Comparison of ENCODE assay signal across 15 mouse cellular contexts in the genomic region with DNA sequence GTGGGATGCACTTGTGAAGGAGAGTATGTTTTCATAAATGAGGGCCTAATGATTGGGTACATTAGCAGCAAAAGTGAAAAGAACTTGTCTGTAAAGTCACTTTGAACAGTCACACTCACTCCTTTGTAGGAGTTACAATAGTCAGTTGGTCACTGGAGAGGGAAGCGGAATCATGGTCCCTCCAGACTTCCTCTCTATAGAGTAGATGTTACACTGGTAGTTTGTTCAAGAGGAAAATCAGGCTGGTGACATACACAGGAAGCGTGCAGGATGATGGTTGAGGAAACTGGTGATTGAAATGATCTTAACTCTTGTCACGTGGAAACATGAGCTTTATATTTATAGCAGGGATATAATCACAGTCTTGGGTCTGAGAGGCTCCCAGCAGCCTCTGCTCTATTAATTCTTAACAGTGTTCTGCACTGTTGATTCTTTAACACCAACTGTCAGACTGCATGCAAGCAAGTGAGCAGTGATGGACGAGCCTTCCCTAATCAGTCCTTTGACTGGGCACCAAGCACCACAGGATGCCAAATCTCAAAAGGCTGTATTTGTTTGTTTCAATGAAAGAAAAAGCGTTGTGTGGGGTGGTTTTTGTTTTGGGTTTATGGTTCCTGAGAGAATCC. TPM values are rescaled to one million over a fixed set of nuclear protein-coding genes. Genes with fewer than 3 reads are reported as not detected.
DNase-seq lines count a peak whose midpoint lies in the region; ATAC-seq and TF ChIP-seq lines count a peak whose summit lies in the region.
"Had no signal": no experiment of that assay in that cellular context is flagged by ENCODE, and none has a peak within 500 bp of the region (broad histone marks: within the 10 kb centered on the region; RNA-seq: fewer than 3 reads in every experiment).

No protein-coding gene starts in this region.

- H3K27ac ChIP-seq in hindbrain, embryonic 10.5 days = 0 out of 2 replicates have a peak overlapping the region, but pooled peaks have one; percentile 8
- H3K27ac ChIP-seq in hindbrain, postnatal 0 days = no peak overlapping the region
- no peak overlapping the region for H3K27ac ChIP-seq in midbrain, embryonic 11.5 days (ENCODE audit: low read depth, low read length)
- H3K27ac ChIP-seq in midbrain, embryonic 16.5 days (ENCODE audit: low read length) = no peak overlapping the region
- no peak overlapping the region for H3K27ac ChIP-seq in neural tube, embryonic 14.5 days (ENCODE audit: low read depth, low read length)
- H3K27ac ChIP-seq: forebrain, embryonic 10.5 days; limb, embryonic 13.5 days had no signal

- no peaks in the 10 kb centered on the region for H3K9me3 ChIP-seq in hindbrain, embryonic 10.5 days
- H3K9me3 ChIP-seq in hindbrain, postnatal 0 days (ENCODE audit: low read length) = no peaks in the 10 kb centered on the region
- H3K9me3 ChIP-seq in midbrain, embryonic 11.5 days (ENCODE audit: control insufficient read depth, low read length) = no peaks in the 10 kb centered on the region
- no peaks in the 10 kb centered on the region for H3K9me3 ChIP-seq in midbrain, embryonic 16.5 days (replicated peaks; ENCODE audit: control insufficient read depth, low read length, poor library complexity, severe bottlenecking)
- no peaks in the 10 kb centered on the region for H3K9me3 ChIP-seq in neural tube, embryonic 14.5 days (ENCODE audit: control insufficient read depth, low read length)
- H3K9me3 ChIP-seq: forebrain, embryonic 10.5 days; G1E; limb, embryonic 13.5 days had no signal

- no peak overlapping the region for H3K4me3 ChIP-seq in hindbrain, embryonic 10.5 days
- H3K4me3 ChIP-seq in hindbrain, postnatal 0 days (ENCODE audit: low read length) = no peak overlapping the region
- no peak overlapping the region for H3K4me3 ChIP-seq in midbrain, embryonic 11.5 days (ENCODE audit: low read depth, low read length)
- H3K4me3 ChIP-seq in midbrain, embryonic 16.5 days (ENCODE audit: low read depth, low read length) = no peak overlapping the region
- H3K4me3 ChIP-seq in neural tube, embryonic 14.5 days (ENCODE audit: low read depth, low read length) = no peak overlapping the region
- H3K4me3 ChIP-seq: forebrain, embryonic 10.5 days; limb, embryonic 13.5 days had no signal

- H3K36me3 ChIP-seq in hindbrain, embryonic 10.5 days = peaks cover 49% of the 10 kb centered on the region
- H3K36me3 ChIP-seq in hindbrain, postnatal 0 days (ENCODE audit: insufficient read depth, low read length) = peaks cover 34% of the 10 kb centered on the region
- H3K36me3 ChIP-seq in midbrain, embryonic 11.5 days (ENCODE audit: control insufficient read depth, insufficient read depth, low read length) = no peaks in the 10 kb centered on the region
- H3K36me3 ChIP-seq in midbrain, embryonic 16.5 days (ENCODE audit: control insufficient read depth, insufficient read depth, low read length) = peaks cover 34% of the 10 kb centered on the region
- H3K36me3 ChIP-seq in neural tube, embryonic 14.5 days (ENCODE audit: control insufficient read depth, insufficient read depth, low read length) = peaks cover 28% of the 10 kb centered on the region; the same call in 1 of the 2 replicates

- no peak overlapping the region for H3K9ac ChIP-seq in hindbrain, postnatal 0 days (replicated peaks; ENCODE audit: low read length)
- no peak overlapping the region for H3K9ac ChIP-seq in midbrain, embryonic 11.5 days (ENCODE audit: low read length)
- no peak overlapping the region for H3K9ac ChIP-seq in midbrain, embryonic 16.5 days (ENCODE audit: low read depth, low read length)
- no peak overlapping the region for H3K9ac ChIP-seq in neural tube, embryonic 14.5 days (replicated peaks; ENCODE audit: low read depth, low read length)
- H3K9ac ChIP-seq: limb, embryonic 13.5 days had no signal

- no peak for TF ChIP-seq CTCF in hindbrain, postnatal 0 days (IDR thresholded peaks at IDR 0.05; ENCODE audit: low read depth)

- no peak overlapping the region for H3K4me2 ChIP-seq in hindbrain, postnatal 0 days (ENCODE audit: low read depth, low read length)
- H3K4me2 ChIP-seq in midbrain, embryonic 11.5 days = no peak overlapping the region
- no peak overlapping the region for H3K4me2 ChIP-seq in midbrain, embryonic 16.5 days (ENCODE audit: low read length)
- H3K4me2 ChIP-seq in neural tube, embryonic 14.5 days (ENCODE audit: low read depth, low read length) = no peak overlapping the region
- H3K4me2 ChIP-seq: limb, embryonic 13.5 days had no signal

- H3K4me1 ChIP-seq in hindbrain, embryonic 10.5 days (replicated peaks) = peaks cover 10% of the 10 kb centered on the region
- no peaks in the 10 kb centered on the region for H3K4me1 ChIP-seq in hindbrain, postnatal 0 days (ENCODE audit: insufficient read depth, low read length)
- peaks cover 11% of the 10 kb centered on the region; the same call in 1 of the 2 replicates for H3K4me1 ChIP-seq in midbrain, embryonic 11.5 days (ENCODE audit: control insufficient read depth, insufficient read depth, low read length)
- no peaks in the 10 kb centered on the region for H3K4me1 ChIP-seq in midbrain, embryonic 16.5 days (ENCODE audit: control insufficient read depth, insufficient read depth, low read length)
- H3K4me1 ChIP-seq in neural tube, embryonic 14.5 days (ENCODE audit: control insufficient read depth, insufficient read depth, low read length) = no peaks in the 10 kb centered on the region
- H3K4me1 ChIP-seq: limb, embryonic 13.5 days had no signal

- 45% methylated on average over 5 of the region's 5 CpGs for WGBS in hindbrain, embryonic 10.5 days
- 28% methylated on average over 5 of the region's 5 CpGs for WGBS in hindbrain, postnatal 0 days
- 28% methylated on average over 5 of the region's 5 CpGs for WGBS in midbrain, embryonic 11.5 days
- 32% methylated on average over 5 of the region's 5 CpGs for WGBS in midbrain, embryonic 16.5 days
- WGBS in neural tube, embryonic 14.5 days = 21% methylated on average over 5 of the region's 5 CpGs

- ATAC-seq in hindbrain, postnatal 0 days = no peak
- peak; percentile 75 for ATAC-seq in midbrain, embryonic 11.5 days (ENCODE audit: low FRiP score)
- ATAC-seq in midbrain, embryonic 16.5 days = no peak
- ATAC-seq in neural tube, embryonic 14.5 days (ENCODE audit: low read depth) = peak; percentile 79; the same call in 1 of the 2 replicates
- ATAC-seq: activated CD4-positive, CD25-positive, alpha-beta regulatory T cell, adult 4 months had no signal

- peak; percentile 45 for DNase-seq in embryo, embryonic 10 days (ENCODE audit: low spot score)
- DNase-seq in embryo, embryonic 9.5 days (ENCODE audit: extremely low spot score) = no peak
- peak; percentile 17 for DNase-seq in hindbrain, embryonic 10.5 days (ENCODE audit: low spot score)
- DNase-seq in hindbrain, postnatal 0 days (ENCODE audit: low spot score) = no peak
- no peak for DNase-seq in midbrain, embryonic 11.5 days (ENCODE audit: low spot score, missing footprints)
- DNase-seq in left cerebral cortex, adult 8-10 months (ENCODE audit: low spot score in 2 of 2) = no peak
- DNase-seq: gastrocnemius, postnatal 14 days; kidney, adult 11 months; right cerebral cortex, postnatal 4 days had no signal

- H3K27me3 ChIP-seq in hindbrain, embryonic 10.5 days (ENCODE audit: insufficient read depth, poor library complexity, severe bottlenecking) = no peaks in the 10 kb centered on the region
- no peaks in the 10 kb centered on the region for H3K27me3 ChIP-seq in hindbrain, postnatal 0 days (ENCODE audit: insufficient read depth, low read length)
- no peaks in the 10 kb centered on the region for H3K27me3 ChIP-seq in midbrain, embryonic 11.5 days (ENCODE audit: control insufficient read depth, insufficient read depth, low read length)
- H3K27me3 ChIP-seq in midbrain, embryonic 16.5 days (ENCODE audit: control insufficient read depth, insufficient read depth, low read depth, low read length) = no peaks in the 10 kb centered on the region
- H3K27me3 ChIP-seq in neural tube, embryonic 14.5 days (ENCODE audit: control insufficient read depth, insufficient read depth, low read length) = no peaks in the 10 kb centered on the region
- H3K27me3 ChIP-seq: limb, embryonic 13.5 days had no signal

RNA-seq across cellular contexts. Expression of gene Bbs10, which starts 24.9 kb away (rescaled TPM):
- 5.4 and 6.9 TPM in 2 replicates for polyA plus RNA-seq in hindbrain, embryonic 10.5 days (2016; fragmentation: Nextera tagmentation; extraction: Ambion mirVana)
- total RNA-seq in hindbrain, postnatal 0 days (2014; rRNA removed) = 4.3 and 6.8 TPM in 2 replicates
- 2.2 and 2.8 TPM in 2 replicates for polyA plus RNA-seq in hindbrain, postnatal 0 days (2015; fragmentation: Nextera tagmentation; extraction: Ambion mirVana)
- polyA plus RNA-seq in midbrain, embryonic 11.5 days (2014; fragmentation: Nextera tagmentation; extraction: Ambion mirVana) = 7.7 and 9.0 TPM in 2 replicates
- polyA plus RNA-seq in midbrain, embryonic 16.5 days (2015; fragmentation: Nextera tagmentation; extraction: Ambion mirVana) = 5.6 TPM in 2 replicates
- polyA plus RNA-seq in neural tube, embryonic 14.5 days (2014; fragmentation: Nextera tagmentation; extraction: Ambion mirVana) = 6.3 and 6.8 TPM in 2 replicates
- 1 to 10 TPM; 5.5 to 6.5 (median 5.7) TPM for total RNA-seq in left cerebral cortex, adult 8-10 months (2022)

Comparison
In these comparisons a context has a peak if more than half of its experiments do, and no peak if none do; other contexts are left out.
1. DNase-seq: peak in embryo, embryonic 10 days (single experiment) and hindbrain, embryonic 10.5 days (single experiment); none in embryo, embryonic 9.5 days (single experiment), hindbrain, postnatal 0 days (single experiment), midbrain, embryonic 11.5 days (single experiment) and left cerebral cortex, adult 8-10 months (0 of 2).
2. ATAC-seq: peak in midbrain, embryonic 11.5 days (single experiment) and neural tube, embryonic 14.5 days (single experiment); none in hindbrain, postnatal 0 days (single experiment) and midbrain, embryonic 16.5 days (single experiment).